Comparison of ENCODE assay signal across 25 mouse cellular contexts in the genomic region with DNA sequence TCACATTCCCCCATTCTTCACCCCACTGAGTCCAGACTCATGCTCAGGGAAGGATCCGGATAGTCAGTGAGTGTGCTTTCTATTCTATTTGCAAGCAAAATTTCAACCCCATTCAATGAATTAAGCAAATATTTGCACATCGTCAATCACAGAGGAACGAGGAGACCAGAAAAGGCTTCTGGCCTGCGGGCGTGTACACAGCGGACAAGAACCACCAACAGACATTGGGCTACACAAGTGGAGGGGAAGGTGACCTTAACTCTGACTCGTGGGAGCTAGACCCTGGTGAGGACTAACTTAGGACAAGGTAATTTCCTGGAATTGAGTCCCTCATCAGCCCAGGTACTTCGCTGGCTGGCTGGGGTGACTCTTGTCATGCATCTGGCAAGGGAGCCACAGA.
DNase-seq lines count a peak whose midpoint lies in the region; ATAC-seq and TF ChIP-seq lines count a peak whose summit lies in the region.
"Had no signal": no experiment of that assay in that cellular context is flagged by ENCODE, and none has a peak within 500 bp of the region (broad histone marks: within the 10 kb centered on the region; RNA-seq: fewer than 3 reads in every experiment).

No protein-coding gene starts in this region.

- no peak for TF ChIP-seq CTCF in lung, adult 2 months (IDR thresholded peaks at IDR 0.05; ENCODE audit: insufficient read depth, low read length)
- no peak for TF ChIP-seq CTCF in stomach, postnatal 0 days (IDR thresholded peaks at IDR 0.05; ENCODE audit: low read depth)

- H3K4me1 ChIP-seq in heart, embryonic 15.5 days (replicated peaks), result peaks cover 31% of the 10 kb centered on the region
- peaks cover 16% of the 10 kb centered on the region for H3K4me1 ChIP-seq in heart, embryonic 11.5 days (ENCODE audit: control insufficient read depth, insufficient read depth, low read length)
- H3K4me1 ChIP-seq in lung, adult 2 months (ENCODE audit: control insufficient read depth, insufficient read depth, low read length), result no peaks in the 10 kb centered on the region
- no peaks in the 10 kb centered on the region for H3K4me1 ChIP-seq in stomach, postnatal 0 days (replicated peaks; ENCODE audit: control insufficient read depth, insufficient read depth)
- H3K4me1 ChIP-seq: embryonic facial prominence, embryonic 12.5 days; liver, embryonic 15.5 days had no signal

- H3K9me3 ChIP-seq in heart, embryonic 15.5 days (replicated peaks), result no peaks in the 10 kb centered on the region
- no peaks in the 10 kb centered on the region for H3K9me3 ChIP-seq in heart, embryonic 11.5 days (replicated peaks; ENCODE audit: control insufficient read depth, low read length)
- H3K9me3 ChIP-seq in stomach, postnatal 0 days (ENCODE audit: control insufficient read depth, low read length), result no peaks in the 10 kb centered on the region
- H3K9me3 ChIP-seq: embryonic facial prominence, embryonic 12.5 days; forebrain, embryonic 12.5 days; G1E; hindbrain, embryonic 12.5 days; limb, embryonic 10.5 days; liver, embryonic 15.5 days had no signal

- no peak overlapping the region for H3K4me3 ChIP-seq in heart, embryonic 15.5 days
- H3K4me3 ChIP-seq in heart, embryonic 11.5 days (ENCODE audit: low read depth, low read length), result no peak overlapping the region
- no peak overlapping the region for H3K4me3 ChIP-seq in lung, adult 2 months (replicated peaks; ENCODE audit: extremely low read depth, low read depth, low read length)
- no peak overlapping the region for H3K4me3 ChIP-seq in stomach, postnatal 0 days (ENCODE audit: low read depth, low read length)
- H3K4me3 ChIP-seq: embryonic facial prominence, embryonic 12.5 days; erythroblast, embryonic 14.5 days; forebrain, embryonic 12.5 days; hindbrain, embryonic 12.5 days; limb, embryonic 10.5 days; liver, embryonic 15.5 days had no signal

- no peaks in the 10 kb centered on the region for H3K27me3 ChIP-seq in heart, embryonic 15.5 days
- no peaks in the 10 kb centered on the region for H3K27me3 ChIP-seq in heart, embryonic 11.5 days (ENCODE audit: control insufficient read depth, insufficient read depth, low read length)
- no peaks in the 10 kb centered on the region for H3K27me3 ChIP-seq in stomach, postnatal 0 days (ENCODE audit: control insufficient read depth, insufficient read depth, low read length)
- H3K27me3 ChIP-seq: CH12.LX; embryonic facial prominence, embryonic 12.5 days; forebrain, embryonic 12.5 days; hindbrain, embryonic 12.5 days; liver, embryonic 15.5 days; Patski had no signal

- H3K36me3 ChIP-seq in heart, embryonic 15.5 days, result 0 out of 2 replicates have a peak, but pooled peaks cover 5% of the 10 kb centered on the region
- H3K36me3 ChIP-seq in heart, embryonic 11.5 days (ENCODE audit: control insufficient read depth, insufficient read depth, low read length), result peaks cover 2% of the 10 kb centered on the region; the same call in 1 of the 2 replicates
- H3K36me3 ChIP-seq in stomach, postnatal 0 days (ENCODE audit: control insufficient read depth, insufficient read depth, low read length), result no peaks in the 10 kb centered on the region
- H3K36me3 ChIP-seq: embryonic facial prominence, embryonic 12.5 days; forebrain, embryonic 12.5 days; G1E; hindbrain, embryonic 12.5 days; limb, embryonic 10.5 days; liver, embryonic 15.5 days had no signal

- DNase-seq in lung, adult 2 months, result peak; percentile 18
- DNase-seq in lung, postnatal 10 days, result no peak
- peak; percentile 26 for DNase-seq in lung, postnatal 36 days
- DNase-seq in stomach, postnatal 0 days (ENCODE audit: low spot score), result peak; percentile 33
- no peak for DNase-seq in kidney, postnatal 14 days
- DNase-seq: B cell, adult 2 months; cerebellum, adult 11 months; cerebellum, adult 9-11 months; kidney, adult 8-10 months; kidney, postnatal 10 days; liver; midbrain, embryonic 14.5 days; thymus, postnatal 14 days had no signal

- H3K9ac ChIP-seq in heart, embryonic 15.5 days, result no peak overlapping the region
- H3K9ac ChIP-seq in heart, embryonic 11.5 days (ENCODE audit: low read depth, low read length), result no peak overlapping the region
- H3K9ac ChIP-seq in stomach, postnatal 0 days (ENCODE audit: low read length), result no peak overlapping the region
- H3K9ac ChIP-seq: embryonic facial prominence, embryonic 12.5 days; forebrain, embryonic 12.5 days; hindbrain, embryonic 12.5 days; liver, embryonic 15.5 days had no signal

- no peak for ATAC-seq in heart, embryonic 15.5 days (replicated peaks; ENCODE audit: insufficient number of reproducible peaks, insufficient read depth, low FRiP score, low read depth)
- ATAC-seq in heart, embryonic 11.5 days (replicated peaks; ENCODE audit: insufficient number of reproducible peaks, low FRiP score, low TSS enrichment), result no peak
- peak; percentile 50; the same call in 1 of the 2 replicates for ATAC-seq in stomach, postnatal 0 days (ENCODE audit: low FRiP score, low TSS enrichment)
- ATAC-seq: inflammation-experienced regulatory T-cells, adult 6 months; Patski had no signal

- TF ChIP-seq EP300 in stomach, postnatal 0 days (optimal IDR thresholded peaks at IDR 0.05), result no peak

- WGBS in heart, embryonic 15.5 days, result 75% methylated on average over 8 of the region's 8 CpGs
- WGBS in heart, embryonic 11.5 days (ENCODE audit: insufficient replicate concordance), result 74% methylated on average over 8 of the region's 8 CpGs
- 60% methylated on average over 8 of the region's 8 CpGs for WGBS in lung, adult 2 months
- 51% methylated on average over 8 of the region's 8 CpGs for WGBS in stomach, postnatal 0 days

- no peak overlapping the region for H3K4me2 ChIP-seq in heart, embryonic 15.5 days
- H3K4me2 ChIP-seq in heart, embryonic 11.5 days, result no peak overlapping the region
- H3K4me2 ChIP-seq in stomach, postnatal 0 days (replicated peaks; ENCODE audit: low read depth), result no peak overlapping the region
- H3K4me2 ChIP-seq: embryonic facial prominence, embryonic 12.5 days; forebrain, embryonic 12.5 days; hindbrain, embryonic 12.5 days; liver, embryonic 15.5 days had no signal

- peak overlapping the region; percentile 52 for H3K27ac ChIP-seq in heart, embryonic 15.5 days
- H3K27ac ChIP-seq in heart, embryonic 11.5 days (ENCODE audit: low read depth, low read length), result no peak overlapping the region
- peak overlapping the region; percentile 24; the same call in 1 of the 2 replicates for H3K27ac ChIP-seq in stomach, postnatal 0 days (replicated peaks)
- H3K27ac ChIP-seq: embryonic facial prominence, embryonic 12.5 days; forebrain, embryonic 12.5 days; hindbrain, embryonic 12.5 days; limb, embryonic 10.5 days; liver, embryonic 15.5 days had no signal

- no peak for TF ChIP-seq POLR2A in lung, adult 2 months (IDR thresholded peaks at IDR 0.05; ENCODE audit: borderline replicate concordance, extremely low read depth, low read depth, low read length)

Comparison
In these comparisons a context has a peak if more than half of its experiments do, and no peak if none do; other contexts are left out.
1. DNase-seq: peak in lung, adult 2 months (single experiment), lung, postnatal 36 days (single experiment) and stomach, postnatal 0 days (single experiment); none in lung, postnatal 10 days (single experiment) and kidney, postnatal 14 days (single experiment).